Mouse (Mus musculus) ES-Bruce4 (cell line): ENCODE measurements around the gene Armc8. TPM values are rescaled to one million over a fixed set of nuclear protein-coding genes. Genes with fewer than 3 reads are reported as not detected.

Experiments
- H3K27ac ChIP-seq: 2 replicates; pipeline ENCODE4 v1.5.1; 2012; ENCODE audit warnings: low read length, inconsistent platforms; ENCODE audit not compliant: insufficient read depth
- H3K27me3 ChIP-seq: 2 replicates; pipeline ENCODE4 v1.6.1; 2012; ENCODE audit warnings: mild to moderate bottlenecking, low read length, inconsistent platforms; ENCODE audit not compliant: control insufficient read depth, poor library complexity, insufficient read depth, severe bottlenecking
- H3K36me3 ChIP-seq: 2 replicates; pipeline ENCODE4 v1.6.1; 2012; ENCODE audit warnings: inconsistent platforms, mild to moderate bottlenecking, low read length, moderate library complexity; ENCODE audit not compliant: control insufficient read depth, poor library complexity, insufficient read depth, severe bottlenecking
- H3K4me1 ChIP-seq: one replicate; pipeline ENCODE4 v1.8.1; 2011; ENCODE audit warnings: low read length; ENCODE audit not compliant: control insufficient read depth, insufficient read depth
- H3K4me3 ChIP-seq: 2 replicates; pipeline ENCODE4 v1.5.1; 2011; ENCODE audit warnings: low read depth, mild to moderate bottlenecking, low read length
- H3K9ac ChIP-seq: 2 replicates; pipeline ENCODE4 v1.6.1; 2012; ENCODE audit warnings: low read depth, mild to moderate bottlenecking, inconsistent platforms; ENCODE audit not compliant: poor library complexity, severe bottlenecking
- H3K9me3 ChIP-seq: replicated peaks from 2 replicates; pipeline ENCODE4 v1.6.1; 2012; ENCODE audit warnings: mild to moderate bottlenecking, low read length, inconsistent platforms; ENCODE audit not compliant: control insufficient read depth, poor library complexity, insufficient read depth, severe bottlenecking
- CTCF ChIP-seq: IDR thresholded peaks from one replicate; pipeline ENCODE4 v1.8.1; 2011; ENCODE audit warnings: low read depth, low read length
- EP300 ChIP-seq: IDR thresholded peaks from 2 replicates; pipeline ENCODE4 v1.6.1; 2011; ENCODE audit warnings: low read depth, low read length; ENCODE audit not compliant: insufficient read depth
- POLR2A ChIP-seq: IDR thresholded peaks from one replicate; pipeline ENCODE4 v1.8.1; 2011; ENCODE audit warnings: low read length; ENCODE audit not compliant: insufficient read depth
- polyA plus RNA-seq: library from polyadenylated mRNA; stranded (reverse); fragments of >200 nt; gene quantifications from 2 replicates; pipeline ENCODE4 v1.2.4, GENCODE M21; 2011; ENCODE audit warnings: low read depth; ENCODE audit not compliant: missing spikeins, insufficient read depth, insufficient read length

The Armc8 gene
- polyA plus RNA-seq, 1 experiment, result 48.2 TPM

GRCm38 (mm10) chr9:99432478-99432877 lies 136.2 kb downstream of the Armc8 start:
- Histone ChIP-seq H3K27ac (no peak overlapping the region), H3K27me3 (0 out of 2 replicates have a peak, but pooled peaks cover 1% of the 10 kb centered on the region), H3K9me3 (no peaks in the 10 kb centered on the region), H3K4me1 (peaks cover 2% of the 10 kb centered on the region), H3K9ac (no peak overlapping the region), H3K36me3 (no peaks in the 10 kb centered on the region), H3K4me3 (no peak overlapping the region)
- no peak for TF ChIP-seq EP300
- no peak for TF ChIP-seq POLR2A
- TF ChIP-seq CTCF, result no peak

GRCm38 (mm10) chr9:99431963-99432362 lies 136.7 kb downstream of the Armc8 start:
- no peak overlapping the region for H3K9ac ChIP-seq
- H3K9me3 ChIP-seq, result no peaks in the 10 kb centered on the region
- no peaks in the 10 kb centered on the region for H3K27me3 ChIP-seq
- no peak overlapping the region for H3K4me3 ChIP-seq
- H3K36me3 ChIP-seq, result no peaks in the 10 kb centered on the region
- no peak overlapping the region for H3K27ac ChIP-seq
- TF ChIP-seq EP300 (no peak), POLR2A (no peak), CTCF (no peak)
- H3K4me1 ChIP-seq, result no peaks in the 10 kb centered on the region

- no peaks in the 10 kb centered on the region for H3K36me3 ChIP-seq
- H3K9ac ChIP-seq, result no peak overlapping the region
- H3K4me1 ChIP-seq, result no peaks in the 10 kb centered on the region
- no peaks in the 10 kb centered on the region for H3K9me3 ChIP-seq
- no peak overlapping the region for H3K27ac ChIP-seq
- H3K4me3 ChIP-seq, result no peak overlapping the region
- no peak for TF ChIP-seq CTCF
- TF ChIP-seq POLR2A, result no peak
- TF ChIP-seq EP300, result no peak
- H3K27me3 ChIP-seq, result no peaks in the 10 kb centered on the region
Measured at GRCm38 (mm10) chr9:99431346-99431745, 137.4 kb downstream of the Armc8 start.

- Histone ChIP-seq H3K4me3 (no peak overlapping the region), H3K36me3 (no peaks in the 10 kb centered on the region), H3K9ac (no peak overlapping the region), H3K27ac (no peak overlapping the region), H3K4me1 (no peaks in the 10 kb centered on the region), H3K9me3 (no peaks in the 10 kb centered on the region), H3K27me3 (no peaks in the 10 kb centered on the region)
- no peak for TF ChIP-seq CTCF
- TF ChIP-seq EP300, result no peak
- no peak for TF ChIP-seq POLR2A
Measured at GRCm38 (mm10) chr9:99430806-99431205, 137.9 kb downstream of the Armc8 start.

- H3K27ac ChIP-seq, result no peak overlapping the region
- H3K36me3 ChIP-seq, result no peaks in the 10 kb centered on the region
- peaks cover 2% of the 10 kb centered on the region for H3K4me1 ChIP-seq
- no peaks in the 10 kb centered on the region for H3K27me3 ChIP-seq
- TF ChIP-seq POLR2A (no peak), EP300 (no peak), CTCF (no peak)
- H3K9me3 ChIP-seq, result no peaks in the 10 kb centered on the region
- no peak overlapping the region for H3K9ac ChIP-seq
- no peak overlapping the region for H3K4me3 ChIP-seq
Measured at GRCm38 (mm10) chr9:99429845-99430244, 138.9 kb downstream of the Armc8 start.

- no peaks in the 10 kb centered on the region for H3K27me3 ChIP-seq
- peaks cover 3% of the 10 kb centered on the region for H3K4me1 ChIP-seq
- no peaks in the 10 kb centered on the region for H3K9me3 ChIP-seq
- no peak overlapping the region for H3K4me3 ChIP-seq
- H3K9ac ChIP-seq, result no peak overlapping the region
- H3K36me3 ChIP-seq, result no peaks in the 10 kb centered on the region
- peak overlapping the region; percentile 9; the same call in 1 of the 2 replicates for H3K27ac ChIP-seq
- TF ChIP-seq CTCF, result no peak
- TF ChIP-seq POLR2A, result no peak
- no peak for TF ChIP-seq EP300
Measured at GRCm38 (mm10) chr9:99428601-99429331, 139.9 kb downstream of the Armc8 start.

Other genes starting within 250 kb of the Armc8 start
- 4.9 and 5.8 TPM in 2 replicates for gene Esyt3, start 210.3 kb downstream of the Armc8 start, polyA plus RNA-seq
- 6.0 and 7.9 TPM in 2 replicates for gene Mras, start 131.5 kb downstream of the Armc8 start, polyA plus RNA-seq
- gene Nme9, start 117.4 kb downstream of the Armc8 start, polyA plus RNA-seq, result not detected in 2 replicates
- 22.7 and 32.9 TPM in 2 replicates for gene Dbr1, start 6.9 kb upstream of the Armc8 start, polyA plus RNA-seq
- not detected in 2 replicates for gene A4gnt, start 43.6 kb upstream of the Armc8 start, polyA plus RNA-seq
- gene Dzip1l, start 60.6 kb upstream of the Armc8 start, polyA plus RNA-seq, result 13.5 and 14.8 TPM in 2 replicates
- gene Cldn18, start 148.4 kb upstream of the Armc8 start, polyA plus RNA-seq, result not detected in 2 replicates